Mouse (Mus musculus): ENCODE results near the gene Padi2.
A peak's percentile ranks its signal among the peaks of the same experiment; 100 is the strongest.

The Padi2 gene

DNA sequence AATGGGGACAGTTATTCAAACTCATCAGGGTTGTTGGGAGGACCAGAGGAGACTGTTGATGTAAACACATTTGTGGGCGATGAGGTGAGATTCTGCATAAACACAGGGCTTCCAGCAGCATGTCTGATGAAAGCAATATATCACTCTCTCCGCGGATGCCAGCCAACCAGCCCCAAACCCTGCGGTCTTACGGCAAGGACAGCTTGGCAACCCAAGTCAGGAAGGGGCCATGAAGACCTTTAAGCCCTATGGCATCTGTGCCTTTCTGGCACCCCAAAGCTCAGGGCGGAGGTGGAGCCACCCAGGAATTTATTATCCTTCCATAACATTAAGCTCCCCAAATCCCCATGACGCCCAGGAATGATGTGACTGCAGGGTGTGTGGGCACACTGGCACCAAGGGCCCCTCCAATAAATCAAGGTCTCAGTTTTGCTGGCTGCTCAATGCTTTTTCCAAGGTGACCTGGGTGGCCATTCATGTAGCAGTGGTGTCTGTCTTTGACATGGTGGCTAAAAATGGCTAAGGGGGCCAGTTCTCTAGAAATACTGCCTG, 53.1 kb downstream of the Padi2 start:
- DNase-seq (ENCODE audit: low spot score): no peak

DNA sequence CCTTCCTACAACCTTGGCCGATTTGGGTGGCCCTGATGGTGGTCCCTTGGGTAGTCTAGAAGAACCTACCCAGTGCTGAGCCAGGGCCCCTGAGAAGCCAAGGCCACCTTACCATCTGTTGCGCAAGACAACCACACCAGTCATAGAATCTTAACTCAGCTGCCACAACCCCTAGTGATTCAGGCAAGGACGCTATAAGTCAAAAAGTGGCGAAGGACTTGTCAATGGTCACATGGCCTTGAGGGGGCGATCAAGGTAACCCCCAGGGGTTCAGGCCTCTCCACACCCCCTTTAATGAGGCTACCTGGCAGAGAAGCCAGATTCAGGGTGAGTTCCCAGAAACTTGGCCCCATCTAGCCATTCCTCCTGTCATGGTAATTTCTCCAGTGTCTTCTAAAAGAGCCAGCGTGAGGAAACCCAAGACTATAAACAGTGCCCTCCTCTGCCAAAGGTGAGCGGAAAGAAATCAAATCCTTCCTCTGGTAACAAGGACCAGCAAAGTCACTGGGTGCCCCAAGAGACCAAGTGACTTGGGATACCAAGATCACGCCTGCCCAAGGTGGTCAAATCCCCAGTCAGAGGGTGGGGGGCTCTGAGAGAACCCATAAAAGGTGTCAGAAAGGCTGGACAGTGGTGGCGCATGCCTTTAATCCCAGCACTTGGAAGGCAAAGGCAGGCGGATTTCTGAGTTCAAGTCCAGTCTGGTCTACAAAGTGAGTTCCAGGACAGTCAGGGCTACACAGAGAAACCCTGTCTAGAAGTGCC, 53.8 kb downstream of the Padi2 start:
- DNase-seq (ENCODE audit: low spot score): no peak

DNA sequence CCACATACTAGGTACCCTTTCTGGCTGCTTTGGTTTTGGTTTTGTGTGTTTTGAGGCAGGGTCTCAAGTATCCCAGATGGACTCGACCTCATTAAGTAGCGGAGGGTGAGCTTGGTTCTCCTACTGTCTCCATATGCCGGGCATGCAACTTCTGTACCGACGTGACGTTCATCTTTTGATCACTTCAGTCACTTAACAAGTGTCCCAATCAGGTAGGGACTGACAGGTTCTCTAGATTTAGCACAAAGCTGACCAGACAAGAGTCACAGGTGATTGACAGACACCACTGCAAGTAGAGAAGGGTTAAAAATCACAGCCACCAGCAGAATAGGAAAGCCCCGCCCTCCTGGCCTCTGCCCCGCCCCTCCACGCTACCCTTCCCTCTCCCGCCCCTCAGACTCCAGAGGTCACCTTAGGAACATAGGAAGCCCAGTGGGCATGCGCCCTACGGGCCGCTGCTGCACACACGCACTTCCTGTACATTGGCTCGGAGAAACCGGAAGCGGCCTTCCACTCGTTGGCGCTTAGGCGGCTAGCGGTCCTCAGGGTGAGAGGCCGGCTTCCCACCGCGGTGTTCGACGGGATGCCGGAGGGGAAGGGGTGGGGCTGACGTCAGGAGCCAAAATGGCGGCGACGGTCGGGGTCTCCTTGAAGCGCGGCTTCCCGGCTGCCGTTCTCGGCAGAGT, 54.8 kb downstream of the Padi2 start, which contains the start of gene Sdhb:
Gene Sdhb, plus strand, starts transcription at position 423 of the 686 bp plus-strand sequence.
- DNase-seq (ENCODE audit: low spot score): peak; percentile 99

DNA sequence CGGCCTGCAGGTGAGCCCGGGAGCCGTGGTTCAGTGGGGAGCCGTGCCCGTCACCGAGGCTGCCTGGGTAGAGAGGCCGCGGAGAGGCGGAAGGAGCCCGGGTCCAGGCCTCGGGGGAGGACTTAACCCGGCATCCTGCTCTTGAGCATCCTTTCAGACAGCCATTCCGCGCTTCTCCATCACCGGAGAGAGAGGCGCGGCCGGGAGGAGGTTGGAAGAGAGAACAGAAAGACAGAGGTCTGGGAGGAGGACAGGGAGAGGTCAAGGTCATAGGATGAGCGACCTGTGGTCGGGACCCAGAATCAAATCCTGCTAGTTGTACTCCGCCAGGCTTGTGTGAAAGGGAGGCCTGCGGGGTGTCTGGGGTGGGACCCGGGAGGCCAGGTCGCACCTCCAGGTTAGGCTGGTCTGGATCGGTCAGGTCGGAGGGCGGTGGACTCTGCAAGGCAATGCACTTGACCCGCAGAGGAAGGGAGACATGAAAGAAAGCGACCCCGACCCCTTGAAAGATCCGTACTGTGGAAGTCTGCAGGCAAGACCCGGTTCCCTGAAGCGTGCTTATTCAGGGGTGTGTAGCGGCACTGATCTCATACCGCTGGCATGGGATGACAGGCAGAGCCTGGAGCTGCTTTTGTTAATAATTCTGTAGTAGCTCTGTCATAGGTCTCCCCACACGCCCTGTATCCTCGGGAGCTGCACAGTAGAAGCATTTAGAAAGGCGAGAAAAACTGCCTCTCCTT, 55.5 kb downstream of the Padi2 start:
- no peak for DNase-seq (ENCODE audit: low spot score)

DNA sequence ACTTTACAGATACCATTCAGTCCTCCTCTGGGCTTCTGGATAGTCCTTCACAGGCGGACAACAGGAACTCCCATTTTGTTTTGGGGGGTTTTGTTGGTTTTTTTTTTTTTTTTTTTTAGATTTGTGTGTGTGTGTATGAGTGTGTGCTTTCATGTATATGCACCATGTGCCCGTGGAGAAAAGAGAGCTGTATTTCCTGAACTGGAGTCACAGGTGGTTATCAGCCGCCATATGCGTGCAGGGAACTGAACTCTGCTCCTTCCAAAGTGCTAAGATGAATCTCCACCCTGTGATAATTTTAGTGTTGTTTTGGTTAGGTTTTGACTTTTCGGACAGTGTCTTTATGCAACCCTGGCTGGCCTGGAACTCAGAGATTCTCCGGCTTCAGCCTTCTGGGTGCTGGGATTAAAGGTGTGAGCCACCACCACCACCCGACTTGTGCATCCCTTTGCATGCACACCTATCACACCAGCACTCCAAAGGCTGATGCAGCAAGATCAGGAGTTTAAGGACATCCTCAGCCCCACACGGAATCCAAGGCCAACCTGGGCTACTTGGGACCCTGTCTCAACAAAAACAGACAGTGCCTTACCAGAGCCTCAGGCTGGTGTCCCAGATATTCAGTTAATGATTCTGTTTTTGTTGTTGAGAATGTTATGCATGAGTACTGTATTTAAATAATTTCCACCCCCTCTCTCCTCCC, 56.2 kb downstream of the Padi2 start:
- DNase-seq (ENCODE audit: low spot score): no peak

DNA sequence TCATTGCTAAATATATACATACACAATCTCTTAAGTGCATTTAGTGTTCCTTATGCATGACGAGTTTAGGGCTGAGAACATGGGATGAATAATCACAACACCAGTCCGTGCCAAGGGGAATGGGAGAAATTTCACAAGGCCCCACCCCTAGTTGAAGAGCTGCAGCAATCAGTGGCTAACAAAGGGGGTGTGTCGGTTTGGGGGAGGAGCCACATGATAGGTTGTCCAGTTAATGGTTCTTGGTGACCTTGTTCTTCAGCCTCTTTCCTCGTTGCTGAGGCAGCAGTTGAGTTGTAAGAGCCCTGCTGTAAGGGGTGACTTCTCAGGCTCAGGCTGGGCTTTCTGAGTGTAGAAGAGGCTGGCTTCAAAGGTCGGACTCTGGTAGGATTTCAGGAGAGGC, 56.8 kb downstream of the Padi2 start:
- DNase-seq (ENCODE audit: low spot score): peak; percentile 47

DNA sequence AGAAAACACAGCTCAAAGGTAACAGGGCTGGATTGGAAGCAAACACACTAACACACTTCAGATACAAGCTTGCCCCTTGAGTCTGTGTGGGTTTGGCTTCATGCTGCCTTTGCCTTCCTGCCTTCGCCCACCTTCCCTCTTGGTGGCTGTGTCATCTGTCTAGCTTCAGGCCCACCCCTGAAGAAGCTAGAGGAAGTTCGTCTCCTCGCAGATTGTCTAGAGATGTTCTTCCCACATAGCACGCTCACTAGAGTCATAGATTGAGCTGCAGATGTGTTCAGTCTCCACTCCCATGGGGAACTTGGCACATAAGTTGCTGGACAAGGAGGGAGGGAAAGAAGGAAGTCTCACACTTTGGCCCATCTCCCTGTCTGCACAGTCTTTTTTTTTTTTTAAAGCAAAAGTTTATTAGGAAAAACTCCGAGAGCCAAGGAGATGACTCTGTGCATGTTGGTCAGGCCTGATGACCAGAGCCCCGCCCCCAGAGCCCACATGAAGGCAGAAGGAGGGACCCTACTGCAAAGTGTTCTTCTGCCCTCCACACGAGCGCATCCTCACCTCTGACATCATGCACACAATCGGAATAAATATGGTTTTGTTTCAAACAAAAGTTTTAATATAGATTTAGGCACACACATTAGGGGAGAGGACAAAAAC, 57.9 kb downstream of the Padi2 start:
- DNase-seq (ENCODE audit: low spot score): no peak

DNA sequence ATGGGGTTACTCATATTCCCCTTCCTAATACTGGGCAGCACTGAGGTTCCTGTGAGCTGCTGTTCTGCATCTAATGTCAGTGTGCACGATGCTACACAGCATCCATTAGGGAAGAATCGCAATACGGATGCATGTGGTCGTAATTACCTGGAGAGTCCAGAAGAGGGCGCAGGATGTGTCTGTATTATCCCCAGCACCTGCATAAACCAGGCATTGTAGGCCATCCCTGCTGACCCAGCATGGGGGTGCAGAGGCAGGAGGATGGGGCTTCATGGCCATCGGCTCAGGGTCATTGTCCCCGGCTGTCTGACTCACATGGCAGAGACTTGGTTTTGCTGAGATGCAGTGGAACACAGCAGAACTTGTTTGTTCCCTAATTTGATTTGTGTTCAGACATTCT, 58.5 kb downstream of the Padi2 start:
- DNase-seq (ENCODE audit: low spot score): peak; percentile 57

DNA sequence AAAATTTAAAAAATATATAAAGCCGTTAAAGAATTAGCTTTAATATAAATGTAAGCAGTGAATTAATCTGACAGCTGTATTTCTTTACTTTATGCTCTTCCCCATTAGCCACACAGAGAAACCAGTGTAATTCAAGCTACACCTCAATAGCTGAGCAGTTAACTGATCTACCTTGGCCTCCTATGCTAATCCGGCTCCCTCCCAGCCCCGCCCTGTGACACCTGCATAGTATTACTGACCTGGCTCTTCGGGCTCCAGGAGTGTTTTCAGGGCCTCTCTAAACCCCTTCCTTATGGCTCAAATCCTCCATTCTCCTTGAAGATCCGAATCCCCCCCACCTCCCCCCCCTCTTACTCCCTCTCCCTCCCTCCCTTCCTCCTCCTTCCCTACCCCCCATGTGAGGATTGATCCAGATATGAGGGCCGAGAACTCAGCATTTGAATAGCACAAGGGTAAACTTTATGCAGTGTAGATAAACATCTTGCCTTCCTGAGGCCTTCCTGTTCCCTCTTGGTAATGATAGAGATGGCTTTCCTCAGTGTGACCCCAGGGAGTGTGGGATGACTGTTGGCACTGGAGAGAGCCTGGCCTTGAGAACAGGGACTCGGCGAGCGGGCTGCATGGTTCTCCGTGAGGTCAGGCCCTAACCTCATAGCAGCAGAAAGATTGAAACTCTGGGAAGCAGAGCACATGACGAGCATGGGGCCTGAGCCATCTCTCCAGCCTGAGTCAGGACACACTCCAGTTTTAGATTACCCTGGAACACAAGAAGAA, 61.4 kb downstream of the Padi2 start:
- peak; percentile 62 for DNase-seq (ENCODE audit: low spot score)

DNA sequence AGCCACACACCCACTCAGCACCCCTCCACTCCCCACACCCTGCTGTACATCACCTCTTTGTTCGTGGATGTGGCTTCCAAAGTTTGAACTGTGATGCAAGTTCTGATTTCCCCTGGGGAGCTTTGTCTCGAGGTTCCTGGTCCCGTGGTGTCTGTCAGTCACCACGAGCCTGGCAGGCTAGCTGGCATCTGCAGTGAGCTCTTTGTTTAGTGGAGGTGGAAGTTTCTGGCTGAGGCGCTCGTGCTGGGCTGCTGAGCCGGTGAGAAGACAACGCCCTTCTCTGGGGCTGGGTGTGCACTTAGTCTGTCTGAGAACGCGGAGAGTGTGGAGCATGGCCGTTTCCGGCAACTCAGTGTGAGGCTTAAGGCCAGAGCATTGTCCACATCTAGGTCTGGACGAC, 65.5 kb downstream of the Padi2 start:
- no peak for DNase-seq (ENCODE audit: low spot score)

DNA sequence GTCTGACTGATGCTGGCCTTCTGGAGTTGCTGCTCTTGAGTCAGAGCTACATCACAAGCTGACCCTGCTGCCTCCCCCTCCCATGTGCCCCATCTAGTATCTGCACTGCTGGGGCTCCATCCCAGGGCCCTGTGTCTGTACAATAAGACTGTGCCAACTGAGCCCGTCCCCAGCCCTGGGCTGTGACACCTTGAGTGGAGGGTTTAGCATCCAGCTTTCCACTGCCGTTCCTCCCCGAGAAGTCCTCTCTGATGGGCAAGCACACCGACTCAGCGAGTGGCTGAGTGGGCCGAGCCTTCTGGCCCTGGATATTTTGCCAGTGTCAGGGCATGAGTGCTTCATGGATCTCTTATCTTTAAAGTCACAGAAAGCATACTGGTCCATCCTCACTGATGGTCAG, 68.3 kb downstream of the Padi2 start:
- no peak for DNase-seq (ENCODE audit: low spot score)

DNA sequence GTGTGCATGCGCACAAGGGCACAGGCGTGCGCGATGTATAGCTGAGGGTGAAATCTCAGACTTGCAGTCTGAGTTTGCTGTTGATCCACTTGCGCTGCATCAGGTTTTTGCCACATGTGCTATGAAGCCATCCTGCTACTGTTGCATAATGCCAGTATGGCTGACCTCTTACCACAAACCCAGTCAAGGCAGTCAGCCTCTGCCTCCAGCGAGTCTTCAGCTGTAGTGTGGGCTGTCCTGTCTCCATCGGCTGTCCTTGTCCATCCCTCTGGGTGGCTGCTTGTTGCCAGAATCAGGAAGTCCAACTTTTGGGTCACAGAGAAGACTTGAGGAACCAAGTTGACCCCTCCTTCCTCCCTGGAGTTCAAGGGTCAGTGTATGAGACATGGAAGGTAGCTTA, 69.2 kb downstream of the Padi2 start:
- DNase-seq (ENCODE audit: low spot score): no peak

DNA sequence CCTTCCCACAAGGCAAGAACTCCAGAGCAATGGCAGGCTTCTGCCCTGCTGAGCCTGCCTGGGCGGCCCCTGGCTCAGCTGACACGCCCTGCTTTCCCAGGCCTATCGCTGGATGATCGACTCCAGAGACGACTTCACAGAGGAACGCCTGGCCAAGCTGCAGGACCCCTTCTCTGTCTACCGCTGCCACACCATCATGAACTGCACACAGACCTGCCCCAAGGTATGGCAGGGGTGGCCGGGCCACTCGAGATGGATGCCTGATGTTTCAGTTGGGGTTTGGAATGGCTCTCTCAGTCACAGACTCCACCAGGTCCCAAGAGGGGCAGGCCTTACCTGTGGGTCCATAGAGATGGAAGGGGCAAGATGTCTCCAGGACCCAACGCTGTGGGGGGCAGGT, 71.1 kb downstream of the Padi2 start:
- no peak for DNase-seq (ENCODE audit: low spot score)

DNA sequence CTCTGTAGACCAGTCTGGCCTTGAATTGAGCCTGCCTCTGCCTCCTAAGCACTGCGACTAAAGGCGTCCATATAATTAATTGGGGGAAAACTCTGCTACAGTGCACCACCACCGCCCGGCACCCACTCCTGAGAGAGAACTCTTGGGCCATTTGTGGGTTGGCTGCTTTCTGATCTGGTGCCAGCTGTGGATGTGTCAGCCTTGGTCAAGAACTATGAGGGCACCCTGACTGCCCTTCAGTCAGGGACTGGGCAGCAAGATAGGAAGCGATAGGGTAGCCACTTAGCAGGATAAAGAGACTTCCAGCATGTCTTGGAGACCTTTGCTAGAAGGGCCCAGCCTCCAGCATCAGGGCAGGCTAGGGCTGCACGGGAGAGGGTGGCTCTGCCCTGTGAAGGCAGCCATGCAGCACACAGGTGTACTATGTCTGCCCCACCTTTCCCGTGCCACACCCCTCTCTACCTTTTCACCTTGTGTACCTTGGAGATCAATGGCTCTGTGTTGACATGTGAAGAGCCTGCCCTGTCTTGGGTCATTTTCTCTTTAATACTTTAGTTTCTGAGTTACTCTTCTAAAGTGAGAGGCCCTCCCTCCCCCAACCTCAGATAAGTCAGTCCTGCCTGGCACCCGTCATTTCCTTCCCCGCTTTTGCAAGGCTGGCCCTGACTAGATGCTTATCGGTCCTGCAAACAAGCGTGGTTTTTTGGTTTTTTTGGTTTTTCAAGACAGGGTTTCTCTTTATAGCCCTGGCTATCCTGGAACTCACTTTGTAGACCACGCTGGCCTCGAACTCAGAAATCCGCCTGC, 71.9 kb downstream of the Padi2 start:
- no peak for DNase-seq (ENCODE audit: low spot score)

DNA sequence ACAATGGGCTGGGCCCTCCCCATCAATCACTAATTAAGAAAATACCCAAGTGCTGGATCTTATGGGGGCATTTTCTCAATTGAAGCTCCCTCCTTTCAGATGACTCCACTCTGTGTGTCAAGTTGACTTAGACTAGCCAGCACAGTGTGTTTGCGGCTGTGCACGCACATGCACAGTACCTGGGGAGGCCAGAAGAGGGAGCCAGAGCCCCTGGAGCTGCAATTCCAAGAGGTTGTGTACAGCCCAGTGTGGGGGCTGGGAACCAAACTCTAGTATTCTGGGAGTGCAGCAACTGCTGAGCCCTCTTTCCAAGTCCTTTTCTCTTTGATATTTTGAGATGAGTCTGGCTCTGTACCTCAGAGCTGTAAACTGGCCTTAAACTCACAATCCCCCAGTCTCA, 75.5 kb downstream of the Padi2 start:
- peak; percentile 46 for DNase-seq (ENCODE audit: low spot score)

DNA sequence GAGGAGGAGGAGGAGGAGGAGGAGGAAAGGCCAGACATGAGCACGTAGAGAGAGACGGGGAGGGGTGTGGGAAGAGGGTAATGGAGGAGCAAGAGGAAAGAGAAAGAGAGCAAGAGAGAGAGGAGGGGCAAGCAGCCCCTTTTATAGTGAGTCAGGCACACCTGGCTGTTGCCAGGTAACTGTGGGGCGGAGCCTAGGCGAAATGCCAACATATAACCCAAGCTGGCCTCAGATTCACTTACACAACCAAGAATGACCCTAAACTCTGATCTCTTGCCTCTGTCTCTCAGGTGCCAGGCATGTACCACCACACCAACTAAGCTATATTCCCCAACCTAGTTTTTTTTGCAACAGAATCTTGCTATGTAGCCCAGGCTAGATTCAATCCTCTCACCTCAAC, 76.7 kb downstream of the Padi2 start:
- DNase-seq (ENCODE audit: low spot score): no peak

DNA sequence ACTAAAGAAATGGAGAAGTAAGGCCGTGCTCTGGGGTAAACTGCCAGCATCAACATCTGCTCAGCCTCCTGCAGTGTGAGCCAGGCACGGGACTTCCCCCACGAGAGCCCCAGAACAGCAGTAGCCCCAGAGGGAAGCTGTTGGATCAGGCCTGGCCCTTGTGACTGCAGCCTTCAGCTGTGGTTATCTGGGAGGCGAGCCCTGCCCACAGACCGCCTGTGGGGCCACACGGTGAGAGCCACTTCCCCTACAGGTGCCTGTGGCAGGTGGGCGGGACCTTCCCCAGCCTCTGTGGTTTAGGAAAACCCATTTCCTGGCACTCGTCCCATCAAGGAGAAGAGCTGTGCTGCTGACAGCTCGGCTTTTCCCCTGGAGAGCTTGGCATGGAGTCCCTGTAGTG, 77.3 kb downstream of the Padi2 start:
- DNase-seq (ENCODE audit: low spot score): peak; percentile 31

DNA sequence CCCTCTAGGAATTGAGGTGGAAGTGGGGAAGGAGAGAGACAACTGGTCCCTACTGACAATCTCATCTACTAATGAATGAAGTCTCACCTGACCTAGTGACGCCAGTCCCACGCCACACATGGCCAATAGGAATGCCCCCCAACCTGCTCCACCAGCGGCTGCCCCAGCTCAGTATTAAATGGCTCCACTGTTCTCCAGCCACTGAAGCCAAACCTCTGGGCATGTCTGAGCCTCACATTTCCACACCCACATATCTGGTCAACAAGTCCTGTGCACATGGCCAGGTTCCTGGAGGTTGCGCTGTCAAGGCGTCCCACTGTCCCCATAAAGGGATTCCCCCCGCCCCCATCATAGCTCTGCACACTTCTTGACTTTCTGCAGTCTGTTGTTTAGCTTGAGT, 78.4 kb downstream of the Padi2 start:
- DNase-seq (ENCODE audit: low spot score): no peak

DNA sequence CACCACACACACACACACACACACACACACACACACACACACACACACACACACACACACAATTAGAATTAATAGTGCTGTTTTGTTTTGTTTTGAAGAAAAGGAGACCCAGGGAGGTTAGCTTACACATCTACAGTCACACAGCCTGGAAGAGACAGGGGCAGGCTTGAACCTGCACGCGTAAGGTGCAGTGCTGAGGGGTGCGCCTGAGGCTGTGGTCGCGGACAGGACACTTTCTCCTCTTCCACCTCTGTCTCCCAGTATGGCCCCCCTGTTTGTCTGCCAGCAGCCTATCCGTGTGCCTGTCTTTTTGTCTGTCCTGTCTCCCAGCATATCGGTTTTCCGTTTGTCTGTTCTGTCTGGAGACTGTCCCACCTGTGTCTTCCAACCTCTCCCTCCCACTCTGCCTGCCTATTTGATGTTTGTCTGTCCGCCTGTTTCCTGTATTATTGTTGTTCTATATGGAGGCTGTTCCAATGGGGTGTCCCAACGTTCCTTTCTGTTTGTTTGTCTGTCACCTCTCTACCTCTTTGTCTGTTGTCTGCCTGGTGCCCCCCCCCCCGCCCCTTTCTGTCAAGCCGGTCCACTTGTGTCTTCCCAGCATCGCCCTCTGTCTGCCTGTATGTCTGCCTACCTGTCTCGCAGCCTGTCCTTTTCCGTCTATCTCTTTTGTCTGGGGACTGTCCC, 80.0 kb downstream of the Padi2 start:
- no peak for DNase-seq (ENCODE audit: low spot score)

All from testis, postnatal 14 days (tissue).